Mouse (Mus musculus): Measurements from ENCODE around the gene Ccdc162.

Ccdc162 gene

DNA sequence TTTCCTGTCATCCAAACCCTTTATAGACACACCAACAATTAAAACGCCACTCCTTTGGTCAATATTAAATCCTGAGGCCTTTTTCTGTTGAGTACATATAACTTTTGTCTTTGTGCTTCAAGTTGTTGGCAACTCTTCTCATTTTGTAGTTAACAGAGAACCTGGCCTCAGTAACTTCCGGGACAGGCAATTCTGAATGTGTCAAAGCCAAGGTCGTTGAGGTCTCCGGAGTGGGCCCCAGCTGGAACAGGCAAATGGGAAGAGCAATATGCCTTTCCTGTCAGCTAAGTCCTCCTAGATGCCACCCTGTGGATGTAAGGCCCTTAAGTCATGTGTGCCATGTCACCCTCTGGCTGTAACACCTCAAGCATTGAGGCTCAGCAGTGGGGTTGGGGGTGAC is 136.0 kb downstream of the Ccdc162 start:
- DNase-seq (ENCODE audit: extremely low read depth, low read depth, low spot score) = no peak

DNA sequence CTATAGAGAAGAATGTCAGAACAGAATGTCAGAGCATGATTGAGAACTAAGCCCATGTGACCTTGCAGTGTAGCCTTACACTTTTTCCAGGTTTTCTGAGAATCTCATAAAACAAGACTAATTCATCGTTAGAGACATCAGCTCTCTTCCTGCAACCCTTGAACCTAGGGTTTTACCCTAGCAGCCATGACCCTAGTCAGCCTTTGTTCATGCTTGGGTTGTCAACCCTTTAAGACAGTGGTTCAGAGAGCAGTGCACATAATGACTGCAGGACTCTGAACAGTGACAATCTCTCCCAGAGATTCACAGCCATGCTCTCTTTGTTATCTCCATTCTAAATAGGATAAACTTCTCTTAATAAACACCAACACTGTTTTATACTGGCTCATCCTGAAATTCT is 137.9 kb downstream of the Ccdc162 start:
- no peak for DNase-seq (ENCODE audit: extremely low read depth, low read depth, low spot score)

DNA sequence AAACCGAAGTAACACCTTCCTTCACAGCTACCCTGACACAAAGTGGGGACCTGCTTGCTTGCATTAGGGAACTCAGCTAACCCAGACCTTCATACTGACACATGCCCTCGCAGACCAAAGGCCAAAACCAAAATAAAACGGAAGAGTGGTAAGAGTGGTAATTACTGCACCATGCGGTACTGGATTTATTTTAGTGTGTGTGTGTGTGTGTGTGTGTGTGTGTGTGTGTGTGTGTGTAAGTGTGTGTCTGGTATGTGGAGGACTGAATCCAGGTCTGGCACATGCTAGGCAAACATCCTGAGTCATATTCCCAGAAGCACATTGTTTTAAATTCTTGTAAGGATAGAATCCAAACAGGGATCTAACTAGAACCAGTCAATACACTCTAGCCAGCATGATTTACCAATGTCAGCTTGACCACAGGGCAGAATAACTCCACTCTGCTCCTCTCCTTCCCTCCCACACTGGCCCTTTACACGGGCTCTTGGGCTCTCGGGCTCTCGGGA is 140.1 kb downstream of the Ccdc162 start:
- no peak for DNase-seq (ENCODE audit: extremely low read depth, low read depth, low spot score)

DNA sequence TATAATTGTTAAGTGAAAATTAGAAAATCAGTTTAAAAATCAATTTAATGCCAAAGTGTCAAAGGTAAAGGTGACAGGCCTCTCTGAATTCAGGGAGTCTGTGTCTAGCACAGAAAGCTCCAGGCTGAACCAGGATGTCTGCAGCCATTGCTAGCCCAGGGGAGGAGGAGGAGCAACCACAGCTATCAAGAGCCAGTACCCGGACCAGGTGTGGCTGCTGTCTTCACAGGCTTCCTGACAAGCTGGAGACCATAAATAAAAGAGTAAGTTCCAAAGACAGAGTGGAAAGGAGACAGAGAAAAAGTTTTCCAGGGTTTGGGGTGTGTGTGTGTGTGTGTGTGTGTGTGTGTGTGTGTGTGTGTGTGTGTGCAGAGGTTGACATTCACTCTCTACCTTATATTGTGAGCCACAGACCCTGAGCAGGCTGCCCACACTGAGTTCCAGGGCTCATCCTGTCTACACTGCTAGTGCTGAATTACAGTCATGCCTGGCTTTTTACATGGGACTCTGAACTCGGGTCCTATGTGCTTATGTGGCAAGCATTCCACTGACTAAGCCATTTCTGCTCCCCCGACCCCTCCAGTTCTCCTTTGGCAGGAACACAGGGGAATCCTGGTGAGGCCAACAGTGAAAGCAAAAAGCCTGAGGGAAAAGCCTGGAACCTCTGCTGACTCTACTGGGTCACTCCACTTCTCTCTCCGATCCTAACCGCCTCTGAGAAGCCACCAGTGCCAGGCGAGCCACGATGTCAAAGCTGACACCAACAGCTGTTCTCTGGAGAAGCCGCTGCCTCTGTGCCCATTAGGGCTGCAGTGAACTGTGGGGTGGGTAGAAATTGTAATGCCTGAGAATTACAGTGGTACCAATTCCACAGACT is 140.7 kb downstream of the Ccdc162 start:
- no peak for DNase-seq (ENCODE audit: extremely low read depth, low read depth, low spot score)

DNA sequence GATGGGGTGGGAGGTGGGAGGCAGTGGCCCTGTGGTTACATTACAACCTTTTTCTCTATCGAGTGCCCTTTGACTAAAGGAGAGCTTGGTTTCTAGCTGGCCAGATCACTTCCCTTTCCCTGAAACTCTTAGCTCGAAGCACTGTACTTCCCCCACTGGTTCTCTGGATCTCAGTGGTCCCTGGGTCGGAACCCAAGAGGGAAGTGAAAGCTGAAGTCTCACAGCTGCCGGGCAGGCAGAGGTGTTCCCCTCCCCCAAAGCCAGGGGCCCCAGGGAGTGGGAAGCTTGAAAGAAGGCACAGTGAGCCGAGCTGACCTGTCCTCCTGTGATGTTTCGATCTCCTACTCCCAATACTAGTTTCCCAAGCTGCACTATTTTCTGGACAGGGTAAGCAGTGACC is 143.2 kb downstream of the Ccdc162 start:
- no peak for DNase-seq (ENCODE audit: extremely low read depth, low read depth, low spot score)

DNA sequence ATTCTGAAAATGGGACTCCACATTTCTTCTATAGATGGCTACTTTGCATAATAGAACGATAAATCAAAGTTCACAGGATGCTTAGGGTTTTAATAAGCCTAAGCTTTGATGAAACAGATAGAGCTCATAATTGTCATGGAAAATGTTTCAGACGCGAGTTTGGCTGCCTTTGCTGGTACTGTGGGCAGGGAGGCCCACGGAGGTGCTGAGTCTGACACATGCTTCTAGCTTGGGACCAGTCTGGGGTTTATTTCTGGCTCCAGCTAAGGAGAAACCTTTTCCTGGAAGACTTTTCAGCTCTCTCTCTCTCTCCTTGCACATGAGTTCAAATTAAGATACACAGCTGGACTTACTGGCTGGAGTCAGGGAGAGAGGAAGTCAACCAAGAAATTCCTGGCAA is 144.2 kb downstream of the Ccdc162 start:
- no peak for DNase-seq (ENCODE audit: extremely low read depth, low read depth, low spot score)

DNA sequence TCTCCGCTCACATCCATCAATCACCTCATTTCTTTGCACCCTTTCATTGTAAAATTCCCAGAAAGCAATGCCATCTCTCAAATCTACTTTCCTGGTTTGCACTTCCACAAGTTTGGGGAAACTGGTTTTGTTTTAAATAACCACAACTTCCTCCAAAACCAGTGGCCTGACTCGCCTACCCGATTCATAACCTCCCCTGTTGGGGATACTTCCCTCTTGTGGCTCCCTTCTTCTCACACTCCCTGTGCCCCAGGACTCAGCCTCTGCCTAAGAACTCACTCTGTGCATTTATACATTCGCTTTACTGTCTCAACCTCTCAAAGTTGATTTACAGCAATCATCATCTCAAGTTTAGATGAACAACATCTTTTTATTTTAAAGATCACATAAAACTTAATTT is 145.4 kb downstream of the Ccdc162 start:
- no peak for DNase-seq (ENCODE audit: extremely low read depth, low read depth, low spot score)

DNA sequence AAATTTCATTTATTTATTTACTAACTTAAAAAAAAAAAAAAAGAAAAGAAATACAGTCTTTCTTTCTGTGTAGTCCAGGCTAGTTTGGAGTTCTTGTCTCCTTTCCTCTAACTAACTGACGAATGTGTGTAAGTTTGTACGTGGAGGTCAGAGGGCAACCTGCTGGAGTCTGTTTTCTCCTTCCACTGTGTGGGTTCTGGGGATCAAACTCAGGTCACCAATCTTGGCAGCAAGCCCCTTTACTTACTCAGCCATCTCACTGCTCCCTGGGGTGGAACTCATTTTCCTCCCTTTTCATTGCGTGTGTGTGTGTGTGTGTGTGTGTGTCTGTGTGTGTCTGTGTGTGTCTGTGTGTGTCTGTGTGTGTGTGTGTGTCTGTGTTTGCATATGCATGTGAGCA is 148.1 kb downstream of the Ccdc162 start:
- DNase-seq (ENCODE audit: extremely low read depth, low read depth, low spot score) = no peak

DNA sequence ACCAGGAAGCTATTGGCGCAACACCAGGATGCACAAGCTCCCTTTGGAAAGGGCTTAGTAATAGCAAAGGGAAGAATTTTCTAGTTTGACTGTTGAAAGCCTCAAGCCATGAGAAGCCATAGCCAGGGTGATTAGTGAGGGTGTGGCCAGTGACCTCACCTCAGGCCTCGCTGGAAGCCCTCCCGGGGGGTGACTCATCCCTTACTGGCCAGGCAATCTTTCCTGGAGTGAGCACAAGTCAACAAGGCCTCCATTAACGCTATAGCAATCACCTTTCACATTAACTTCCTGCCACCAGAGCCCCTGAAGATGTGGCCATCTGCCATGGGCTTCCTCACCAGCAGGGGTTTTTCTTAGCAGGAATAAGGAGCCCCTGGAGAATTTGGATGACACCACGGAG is 151.3 kb downstream of the Ccdc162 start:
- DNase-seq (ENCODE audit: extremely low read depth, low read depth, low spot score) = no peak

DNA sequence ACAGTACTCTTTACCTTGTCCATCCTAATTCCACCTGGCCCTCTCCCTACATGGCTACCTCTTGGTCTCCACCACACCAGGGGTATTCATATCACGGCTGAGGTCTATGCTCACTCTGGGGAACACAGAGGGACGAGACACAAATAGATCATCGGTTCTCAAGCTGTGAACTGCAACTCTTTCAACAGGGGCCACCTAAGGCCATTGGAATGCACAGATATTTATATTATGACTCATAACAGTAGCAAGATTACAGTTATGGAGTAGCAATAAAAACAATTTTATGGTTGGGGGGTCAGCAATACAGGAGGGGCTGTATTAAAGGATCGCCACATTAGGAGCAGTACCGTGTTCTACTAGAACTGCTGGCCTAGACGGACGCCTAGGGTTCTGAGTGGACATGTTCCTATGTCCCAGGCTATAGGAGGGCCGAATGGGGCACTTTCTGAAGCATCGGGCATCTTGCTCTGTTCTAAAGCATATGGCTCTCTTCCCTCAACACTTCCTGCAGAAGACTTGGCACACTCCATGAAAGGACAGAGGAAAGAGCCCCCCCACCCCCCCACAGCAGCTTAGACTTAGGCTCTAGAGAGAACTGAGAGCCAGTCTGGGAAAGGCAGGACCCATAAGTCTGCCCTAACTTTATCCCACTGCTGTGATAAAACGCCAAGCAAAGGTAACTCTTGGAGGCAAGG is 154.6 kb downstream of the Ccdc162 start:
- no peak for DNase-seq (ENCODE audit: extremely low read depth, low read depth, low spot score)

DNA sequence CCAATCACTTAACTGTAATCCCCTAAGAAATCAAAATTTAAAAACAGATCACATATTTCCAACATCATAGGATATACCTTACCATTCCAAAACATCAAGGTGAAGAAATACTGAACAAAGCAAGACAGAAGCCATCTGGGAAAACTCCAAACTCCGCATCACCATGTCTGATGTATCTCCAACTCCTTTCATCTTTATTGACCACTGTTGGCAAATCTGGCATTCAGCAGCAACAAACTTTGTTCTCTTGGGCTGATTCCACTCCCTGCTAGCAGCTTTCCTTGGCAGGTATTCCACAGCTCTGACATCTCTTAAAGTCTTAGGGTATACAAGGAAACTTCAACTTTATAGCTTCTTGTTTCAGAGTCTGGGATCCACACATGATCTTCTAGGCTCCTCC is 158.0 kb downstream of the Ccdc162 start:
- no peak for DNase-seq (ENCODE audit: extremely low read depth, low read depth, low spot score)

DNA sequence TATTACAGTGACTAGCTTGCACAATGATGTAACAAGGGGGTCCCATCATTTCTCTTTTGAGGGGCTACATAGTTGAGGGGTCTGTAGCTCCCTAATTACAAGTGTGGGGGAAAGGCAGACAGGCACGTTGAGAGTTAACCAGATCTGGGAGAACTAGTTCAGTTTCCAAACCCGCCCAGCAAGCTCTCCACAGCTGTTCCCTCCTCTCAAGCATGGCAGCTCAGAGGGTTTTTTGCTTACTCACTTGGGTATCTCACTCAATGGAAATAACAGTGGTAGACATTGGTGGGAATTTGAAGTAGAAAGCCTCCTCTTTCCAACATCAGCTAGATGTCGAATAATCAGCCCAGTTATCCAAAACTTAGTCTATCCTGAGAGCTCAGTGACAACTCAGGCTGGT is 161.4 kb downstream of the Ccdc162 start:
- DNase-seq (ENCODE audit: extremely low read depth, low read depth, low spot score) = no peak

DNA sequence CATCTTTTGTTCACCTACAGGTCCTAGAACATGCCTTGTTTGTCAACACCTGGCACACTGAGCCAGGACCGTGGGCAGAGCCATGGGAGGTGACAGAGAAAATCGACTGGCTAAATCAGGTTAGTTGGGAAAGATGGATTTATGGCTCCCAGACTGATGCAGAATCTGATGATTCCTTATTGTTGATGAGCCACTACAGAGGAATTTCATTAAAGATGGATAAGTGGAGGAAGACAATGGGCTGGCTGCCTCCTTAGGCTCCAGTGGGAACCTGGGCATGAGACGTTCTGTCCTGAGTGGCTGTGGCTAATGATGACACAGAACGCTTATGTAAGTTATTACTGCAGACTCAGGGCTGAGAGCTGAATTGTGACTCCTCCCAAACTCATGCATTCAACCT is 162.7 kb downstream of the Ccdc162 start:
- no peak for DNase-seq (ENCODE audit: extremely low read depth, low read depth, low spot score)

DNA sequence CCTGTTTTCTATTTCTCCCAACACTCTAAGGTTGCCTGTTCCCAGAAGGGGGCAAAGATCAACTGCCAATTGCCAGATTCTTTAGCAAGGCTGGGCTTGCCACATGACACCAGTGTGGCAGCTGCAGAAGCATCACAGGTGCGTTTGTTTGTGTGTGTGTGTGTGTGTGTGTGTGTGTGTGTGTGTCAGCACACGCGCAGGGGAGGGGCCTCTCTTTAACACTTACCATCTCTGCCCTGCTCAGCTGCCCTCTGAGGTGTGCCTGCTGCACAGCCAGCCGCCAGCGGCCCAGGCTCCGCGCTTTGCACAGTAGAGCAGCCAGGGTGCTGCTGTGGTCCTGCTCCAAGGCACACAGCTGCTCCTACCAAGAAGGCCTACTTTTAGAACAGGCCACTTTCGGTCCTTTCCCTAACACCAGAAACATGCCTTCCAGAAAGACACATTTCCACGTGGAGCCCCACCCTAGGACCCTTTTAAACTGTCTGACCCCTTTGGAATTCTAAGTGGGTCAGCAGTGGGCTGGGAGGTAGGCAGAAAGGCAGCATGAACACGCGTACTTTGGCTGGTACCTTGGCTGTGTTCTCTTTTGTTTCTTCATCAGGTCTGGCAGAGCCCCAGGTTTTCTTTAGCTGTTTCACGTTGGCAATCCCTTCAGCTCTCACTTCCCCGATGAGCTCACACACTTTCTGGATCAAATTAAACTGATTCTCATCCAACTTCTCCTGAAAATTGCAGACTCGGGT is 163.4 kb downstream of the Ccdc162 start:
- no peak for DNase-seq (ENCODE audit: extremely low read depth, low read depth, low spot score)

DNA sequence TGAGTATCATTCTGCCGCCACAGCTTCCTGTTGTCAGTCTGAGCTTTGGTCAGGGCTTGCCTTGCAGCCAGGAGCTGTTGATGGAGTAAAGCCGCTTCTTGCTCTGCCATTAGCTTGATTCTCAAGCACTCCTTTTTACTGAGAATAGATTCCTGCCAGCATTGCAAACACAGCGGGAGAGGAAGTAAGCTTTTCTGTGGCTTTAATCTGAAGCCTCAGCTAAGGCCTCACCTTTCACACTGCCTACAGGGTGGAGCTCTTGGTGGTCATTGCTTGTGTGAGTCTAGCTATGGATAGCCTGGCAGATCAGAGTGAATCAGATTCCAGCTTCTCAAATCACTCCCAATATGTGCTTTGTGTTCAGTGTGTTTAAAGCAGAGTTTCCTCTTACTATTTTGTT is 164.1 kb downstream of the Ccdc162 start:
- no peak for DNase-seq (ENCODE audit: extremely low read depth, low read depth, low spot score)

DNA sequence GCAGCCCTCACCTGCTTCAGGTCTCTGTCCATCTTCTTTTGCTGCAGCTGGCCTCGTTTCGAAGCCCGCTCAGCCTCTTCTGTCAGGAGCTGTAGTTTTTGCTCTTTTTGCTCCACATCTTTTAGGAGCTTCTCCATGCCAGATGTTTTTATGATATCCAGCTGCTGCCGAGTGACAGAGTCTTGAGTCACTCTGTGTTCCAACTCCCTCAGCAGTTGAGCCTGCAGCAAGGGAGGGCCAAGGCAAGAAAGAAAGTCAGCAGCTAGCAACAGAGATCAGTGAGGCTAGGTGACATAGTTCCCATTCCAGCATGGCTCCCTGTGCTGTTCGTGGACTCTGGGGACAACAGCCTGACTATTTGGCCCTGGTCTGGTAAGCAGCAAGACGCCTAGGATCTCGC is 165.7 kb downstream of the Ccdc162 start:
- DNase-seq (ENCODE audit: extremely low read depth, low read depth, low spot score) = no peak

DNA sequence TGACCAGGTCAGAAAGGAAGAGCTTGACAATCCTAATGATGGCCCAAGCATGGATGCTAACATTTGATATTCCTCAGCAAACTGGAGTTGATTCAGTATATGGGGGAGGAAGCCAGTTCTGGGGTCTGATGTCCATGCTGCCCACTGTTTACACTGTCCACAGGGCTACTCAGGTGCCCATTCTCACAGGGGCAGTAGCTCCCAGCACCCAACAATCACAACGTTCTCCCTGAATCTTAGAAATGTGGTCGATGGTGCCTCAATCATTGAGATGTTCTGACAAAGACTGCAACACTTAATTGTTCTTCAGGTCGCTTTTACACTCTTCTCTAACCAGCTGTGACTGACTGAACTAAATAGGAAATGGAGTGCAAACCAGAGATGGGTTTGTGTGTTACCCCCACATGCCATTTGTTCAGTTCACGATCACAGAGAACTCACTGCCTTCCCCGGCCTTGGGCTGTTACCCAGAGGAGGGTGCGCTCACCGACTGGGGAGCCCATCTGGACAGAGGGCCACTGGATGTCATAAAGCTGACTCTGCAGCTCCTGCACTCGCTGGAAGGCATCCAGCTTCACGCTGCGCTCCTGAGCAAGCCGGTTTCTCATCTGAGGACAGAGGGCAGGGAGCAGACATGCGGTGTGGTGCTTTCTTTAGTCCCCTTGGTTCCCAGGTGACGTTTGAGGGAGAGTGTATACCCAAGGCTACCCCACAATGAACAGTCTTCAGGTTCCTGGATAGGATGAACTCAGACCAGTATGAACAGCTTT is 169.9 kb downstream of the Ccdc162 start:
- no peak for DNase-seq (ENCODE audit: extremely low read depth, low read depth, low spot score)

DNA sequence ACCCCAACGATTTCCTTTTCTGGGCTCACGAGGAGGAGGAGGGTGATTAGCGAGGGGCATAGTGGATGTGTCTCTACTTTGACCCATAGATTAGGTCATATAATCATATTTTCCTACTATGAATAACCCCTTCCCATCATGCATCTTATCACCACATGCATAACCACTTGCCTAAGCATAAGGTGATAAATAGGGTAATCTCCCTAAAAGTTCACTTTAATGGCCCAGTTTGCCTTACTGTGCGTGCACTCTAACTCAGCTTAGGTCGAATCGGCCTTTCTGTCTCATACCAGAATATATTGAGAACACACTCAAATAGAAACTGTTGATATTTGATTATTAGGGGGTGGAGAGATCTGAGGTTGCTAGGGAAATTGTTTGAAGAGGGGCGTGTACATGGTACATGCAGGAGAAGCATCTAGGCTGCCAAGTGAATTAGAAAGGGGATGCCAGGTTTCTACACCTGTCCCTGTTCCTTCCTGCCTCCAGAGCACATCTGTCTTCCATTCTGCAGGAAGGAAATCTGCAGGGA is 171.1 kb downstream of the Ccdc162 start:
- DNase-seq (ENCODE audit: extremely low read depth, low read depth, low spot score) = no peak

DNA sequence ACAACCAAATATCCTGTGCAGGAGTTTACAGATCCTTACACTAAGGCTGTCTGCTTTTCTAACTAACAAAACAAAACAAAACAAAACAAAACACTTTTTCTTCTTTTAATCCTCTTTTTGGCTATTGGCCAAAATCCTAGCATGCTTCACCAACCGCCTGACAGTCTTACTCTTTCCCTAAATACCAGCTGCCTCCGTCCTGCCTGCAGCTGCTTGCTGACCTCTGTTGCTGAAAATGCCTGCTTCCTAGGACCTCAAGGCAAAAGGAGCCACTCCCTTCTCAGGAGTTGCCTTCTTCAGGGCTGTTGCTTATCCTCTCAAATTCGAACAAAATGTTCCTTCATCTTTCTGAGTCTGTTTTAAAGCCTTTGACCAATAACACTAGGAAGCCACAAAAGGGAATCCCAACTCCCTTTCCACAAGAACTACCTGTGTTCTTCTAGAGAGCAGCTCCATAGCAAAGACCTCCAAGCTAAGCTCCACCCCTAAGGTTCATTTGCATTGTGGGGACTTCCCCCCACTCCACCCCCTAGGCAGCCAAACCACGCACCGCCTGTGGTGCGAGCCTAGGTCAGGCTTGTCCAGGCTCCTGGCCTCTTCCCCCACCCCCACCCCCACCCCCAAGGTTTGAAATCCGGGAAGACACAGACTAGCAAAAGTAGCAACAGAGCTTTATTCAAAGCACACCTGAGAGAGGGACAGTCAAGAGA is 171.8 kb downstream of the Ccdc162 start:
- DNase-seq (ENCODE audit: extremely low read depth, low read depth, low spot score) = no peak

DNA sequence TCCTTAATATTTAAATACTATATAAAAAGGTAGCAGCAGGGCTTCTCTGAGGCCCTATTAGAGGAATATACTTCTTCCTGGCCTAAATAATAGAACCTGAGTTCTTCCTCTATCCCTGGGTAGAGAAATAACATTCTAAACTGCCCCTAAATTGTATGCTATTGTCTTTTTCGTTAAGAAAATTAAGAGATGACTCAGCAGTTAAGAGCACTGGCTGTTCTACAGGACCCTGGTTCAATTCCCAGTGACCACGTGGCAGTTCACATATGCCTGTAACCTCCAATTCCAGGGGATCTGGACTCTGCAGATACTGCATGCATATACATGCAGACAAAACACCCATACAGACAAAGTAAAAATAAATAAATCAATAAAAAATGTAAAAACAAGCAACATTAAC is 172.6 kb downstream of the Ccdc162 start:
- no peak for DNase-seq (ENCODE audit: extremely low read depth, low read depth, low spot score)
